Mouse (Mus musculus) small intestine, adult 2 months (tissue): Measurements from ENCODE around the gene Gtf3c3. TPM values are rescaled to one million over a fixed set of nuclear protein-coding genes. Genes with fewer than 3 reads are reported as not detected.

Source experiments
- H3K27ac ChIP-seq: fragments of 200-500 bp; 2 replicates; pipeline ENCODE4 v1.5.1; 2012; ENCODE audit warnings: low read depth, low read length, control low read depth, inconsistent platforms; ENCODE audit not compliant: insufficient read depth
- H3K27me3 ChIP-seq: fragments of 200-500 bp; 2 replicates; pipeline ENCODE4 v1.6.1; 2012; ENCODE audit warnings: mild to moderate bottlenecking, moderate library complexity, low read length, inconsistent platforms; ENCODE audit not compliant: control insufficient read depth, insufficient read depth
- H3K36me3 ChIP-seq: fragments of 200-500 bp; 2 replicates; pipeline ENCODE4 v1.6.1; 2012; ENCODE audit warnings: mild to moderate bottlenecking, low read length, control low read depth, inconsistent platforms; ENCODE audit not compliant: control insufficient read depth, insufficient read depth
- H3K4me1 ChIP-seq: fragments of 200-500 bp; 2 replicates; pipeline ENCODE4 v1.6.1; 2012; ENCODE audit warnings: low read length, inconsistent platforms, mixed read lengths; ENCODE audit not compliant: control insufficient read depth, insufficient read depth, insufficient read length
- H3K4me3 ChIP-seq: fragments of 200-500 bp; 2 replicates; pipeline ENCODE4 v1.5.1; 2012; ENCODE audit warnings: low read depth, mild to moderate bottlenecking, control low read depth, inconsistent platforms, low read length, moderate library complexity
- CTCF ChIP-seq: fragments of 200-500 bp; IDR thresholded peaks from 2 replicates; pipeline ENCODE4 v1.5.1; 2012; ENCODE audit warnings: low read depth, mild to moderate bottlenecking, control low read depth, inconsistent platforms, low read length, moderate library complexity, mixed read lengths; ENCODE audit not compliant: insufficient replicate concordance, insufficient read length; ENCODE audit errors: extremely low read depth
- POLR2A ChIP-seq: fragments of 200-500 bp; IDR thresholded peaks from 2 replicates; pipeline ENCODE4 v1.6.1; 2012; ENCODE audit warnings: low read depth, mild to moderate bottlenecking, control low read depth, inconsistent platforms, low read length, moderate library complexity
- whole genome bisulfite sequencing: fragments of 180-500 bp; shearing (Covaris S2); methylation state at CpG from one replicate; pipeline ENCODE4 v1.1.7; 2018; 5-methylcytosine and 5-hydroxymethylcytosine counted together
- polyA plus RNA-seq: library from polyadenylated mRNA; depleted of rRNA; stranded (reverse); fragments of >200 nt; gene quantifications from 2 replicates; pipeline ENCODE4 v1.2.3, GENCODE M21; 2012; rRNA removed

Gene Gtf3c3
- polyA plus RNA-seq, 1 experiment = 1.4 TPM

GRCm38 (mm10) chr1:54377506-54378051, 61.2 kb downstream of the Gtf3c3 start:
- H3K27me3 ChIP-seq = no peaks in the 10 kb centered on the region
- H3K4me1 ChIP-seq = peaks cover 2% of the 10 kb centered on the region; the same call in 1 of the 2 replicates
- H3K36me3 ChIP-seq = no peaks in the 10 kb centered on the region
- no peak for TF ChIP-seq CTCF
- TF ChIP-seq POLR2A = no peak
- H3K27ac ChIP-seq = no peak overlapping the region
- no peak overlapping the region for H3K4me3 ChIP-seq

GRCm38 (mm10) chr1:54356566-54356965, 82.2 kb downstream of the Gtf3c3 start:
- 81% methylated on average over 6 of the region's 6 CpGs for WGBS
- Histone ChIP-seq H3K4me1 (no peaks in the 10 kb centered on the region), H3K4me3 (no peak overlapping the region), H3K27me3 (no peaks in the 10 kb centered on the region), H3K36me3 (no peaks in the 10 kb centered on the region), H3K27ac (no peak overlapping the region)
- TF ChIP-seq CTCF (no peak), POLR2A (no peak)

GRCm38 (mm10) chr1:54355485-54355884, 83.3 kb downstream of the Gtf3c3 start:
- Histone ChIP-seq H3K27ac (no peak overlapping the region), H3K4me1 (no peaks in the 10 kb centered on the region)
- WGBS = 75% methylated on average over 5 of the region's 5 CpGs

DNA sequence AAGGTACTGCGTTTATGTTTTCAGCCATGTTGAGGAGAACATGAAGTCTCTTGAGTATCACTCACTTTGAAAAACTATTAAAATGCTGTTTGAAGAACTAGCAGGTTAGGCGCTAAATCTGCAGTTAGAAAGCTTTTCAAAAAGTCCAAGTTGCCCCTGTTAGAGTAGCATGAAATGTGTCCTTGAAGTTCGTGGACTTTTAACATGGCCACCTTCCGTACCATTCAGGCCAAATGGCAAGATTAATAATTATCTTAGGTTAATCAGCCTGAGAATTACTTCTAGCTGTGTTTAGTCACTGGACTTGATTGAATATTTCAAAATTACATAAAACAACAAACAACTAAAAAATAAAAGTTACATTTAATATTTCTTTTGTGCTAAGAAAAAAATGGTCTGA, 84.0 kb downstream of the Gtf3c3 start:
- Histone ChIP-seq H3K4me1 (no peaks in the 10 kb centered on the region), H3K27ac (no peak overlapping the region), H3K27me3 (no peaks in the 10 kb centered on the region), H3K4me3 (no peak overlapping the region), H3K36me3 (no peaks in the 10 kb centered on the region)
- no peak for TF ChIP-seq POLR2A
- 82% methylated on average over 4 of the region's 4 CpGs for WGBS

More at GRCm38 (mm10) chr1:54355485-54355884, 83.3 kb downstream of the Gtf3c3 start:
- Histone ChIP-seq H3K36me3 (no peaks in the 10 kb centered on the region), H3K27me3 (no peaks in the 10 kb centered on the region), H3K4me3 (no peak overlapping the region)
- TF ChIP-seq CTCF = no peak
- TF ChIP-seq POLR2A = no peak

Other genes with a start within 250 kb of the Gtf3c3 start
- gene Hecw2, start 243.8 kb downstream of the Gtf3c3 start, polyA plus RNA-seq = 0.13 and 0.25 TPM in 2 replicates
- not detected in 2 replicates for gene Ccdc150, start 188.3 kb downstream of the Gtf3c3 start, polyA plus RNA-seq
- 0.51 and 0.61 TPM in 2 replicates for gene Pgap1, start 118.7 kb upstream of the Gtf3c3 start, polyA plus RNA-seq